Mouse (Mus musculus): ENCODE measurements around the gene Grifin.

Grifin gene

DNA sequence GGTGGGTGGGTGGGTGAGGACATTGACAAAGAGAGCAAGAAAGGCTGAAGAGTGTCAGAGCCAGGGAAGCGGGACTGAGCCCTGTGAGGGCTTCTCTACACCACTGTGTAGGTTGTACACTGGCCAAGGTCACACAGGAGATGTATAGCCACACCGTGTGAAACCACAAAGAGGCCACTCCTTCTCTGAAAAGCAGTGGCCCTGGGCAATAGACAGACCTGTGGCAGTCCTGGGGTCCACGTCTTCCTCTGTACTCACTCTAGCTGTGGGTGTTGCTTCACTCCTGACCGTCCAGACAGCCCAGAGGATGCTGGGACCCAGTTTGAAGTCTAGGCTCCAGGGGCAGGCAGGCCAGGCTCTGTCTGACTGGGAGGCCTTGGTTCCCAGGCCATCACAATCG lies 30.0 kb upstream of the Grifin start:
- CTCF ChIA-PET: no interaction called here

GRCm38 (mm10) chr5:140589082-140589774 lies 24.4 kb upstream of the Grifin start:
- CTCF ChIA-PET: no interaction called here

DNA sequence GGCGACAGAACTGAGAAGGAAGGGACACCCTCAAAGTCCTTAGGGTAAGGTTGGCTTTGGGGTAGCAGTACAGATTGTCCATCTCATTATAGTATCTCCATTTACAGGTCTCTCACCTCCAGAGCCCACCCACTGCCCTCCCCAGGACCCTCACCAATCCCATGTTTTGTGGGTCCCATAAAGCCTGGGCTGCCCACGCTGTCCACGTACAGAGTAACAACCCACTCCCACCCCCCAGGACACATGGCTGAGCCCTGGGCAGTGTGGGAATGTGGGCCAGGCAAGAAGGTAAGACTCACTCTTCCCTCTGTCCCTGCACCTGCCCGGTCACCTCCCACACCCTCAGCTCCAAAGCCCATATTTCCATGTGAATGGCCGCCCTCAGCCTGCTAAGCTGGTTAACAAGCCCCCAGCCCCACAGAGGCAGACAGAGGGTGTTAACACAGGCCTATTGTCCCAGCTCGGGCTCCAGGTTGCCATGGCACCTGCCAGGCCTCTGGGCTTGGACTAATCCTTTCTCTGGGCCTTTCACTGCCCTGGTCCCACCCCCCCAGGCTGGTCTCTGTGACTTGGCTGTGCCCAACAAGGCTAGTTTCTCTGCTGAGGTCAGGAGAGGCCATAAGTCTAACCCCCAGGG lies 19.0 kb upstream of the Grifin start:
- CTCF ChIA-PET: no interaction called here

- CTCF ChIA-PET: no interaction called here
Observed at GRCm38 (mm10) chr5:140582995-140583731, 18.3 kb upstream of the Grifin start.

DNA sequence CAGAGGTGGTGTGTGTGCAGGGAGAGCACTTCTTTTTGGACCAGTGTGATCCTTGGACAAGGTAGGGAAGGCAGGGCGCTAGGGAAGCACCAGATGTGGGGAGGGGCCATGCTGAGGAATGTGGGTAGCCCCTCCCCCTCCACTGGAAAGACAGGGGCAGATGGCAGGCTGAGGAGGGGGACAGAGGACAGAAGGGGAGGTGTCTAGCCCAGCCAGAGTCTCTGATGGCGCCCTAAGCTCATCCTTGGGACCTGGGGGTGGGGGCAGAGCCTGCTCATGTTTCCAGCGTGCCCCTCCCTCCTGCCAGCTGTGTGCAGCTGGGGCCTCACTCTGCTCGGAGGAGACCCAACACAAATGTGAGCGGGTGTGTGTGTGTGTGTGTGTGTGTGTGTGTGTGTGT lies 16.7 kb upstream of the Grifin start:
- CTCF ChIA-PET: interaction anchor here (0.7 kb wide), 1 partner anchor 11 kb away, joined by 12 read pairs; no protein-coding TSS in a partner anchor

DNA sequence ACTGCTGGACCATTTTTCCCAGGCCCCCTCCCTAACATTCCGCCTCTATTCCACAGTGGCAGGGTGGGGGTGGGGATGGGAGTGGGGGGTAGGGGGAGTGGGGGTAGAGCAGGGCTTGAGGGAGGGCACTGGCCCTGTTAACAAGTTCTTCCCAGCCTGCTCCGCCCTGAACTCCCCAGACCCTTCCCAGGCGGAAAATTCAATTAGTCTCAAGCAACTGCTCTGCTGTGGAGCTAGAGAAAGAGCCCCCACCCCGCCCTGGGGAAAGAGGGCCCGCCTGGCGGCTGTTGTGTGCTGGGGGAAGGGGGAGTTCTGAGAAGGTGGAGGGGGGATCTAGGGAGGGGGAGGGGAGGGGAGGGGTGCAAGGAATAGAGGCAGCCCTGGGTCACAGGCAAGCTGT lies 14.9 kb upstream of the Grifin start:
- CTCF ChIA-PET: interaction anchor here (0.6 to 0.7 kb wide), 2 partner anchors 11 to 195 kb away, joined by 3 to 6 read pairs; no protein-coding TSS in a partner anchor

- CTCF ChIA-PET: interaction anchor here (0.6 to 0.7 kb wide), 2 partner anchors 10 to 194 kb away, joined by 3 to 6 read pairs; no protein-coding TSS in a partner anchor
Observed at GRCm38 (mm10) chr5:140579221-140579620, 14.3 kb upstream of the Grifin start.

- CTCF ChIA-PET: interaction anchor here (1.0 kb wide), 1 partner anchor 9 kb away, joined by 4 read pairs; no protein-coding TSS in a partner anchor
Observed at GRCm38 (mm10) chr5:140575381-140575866, 10.6 kb upstream of the Grifin start.

GRCm38 (mm10) chr5:140572611-140573010 lies 7.7 kb upstream of the Grifin start:
- CTCF ChIA-PET: no interaction called here

DNA sequence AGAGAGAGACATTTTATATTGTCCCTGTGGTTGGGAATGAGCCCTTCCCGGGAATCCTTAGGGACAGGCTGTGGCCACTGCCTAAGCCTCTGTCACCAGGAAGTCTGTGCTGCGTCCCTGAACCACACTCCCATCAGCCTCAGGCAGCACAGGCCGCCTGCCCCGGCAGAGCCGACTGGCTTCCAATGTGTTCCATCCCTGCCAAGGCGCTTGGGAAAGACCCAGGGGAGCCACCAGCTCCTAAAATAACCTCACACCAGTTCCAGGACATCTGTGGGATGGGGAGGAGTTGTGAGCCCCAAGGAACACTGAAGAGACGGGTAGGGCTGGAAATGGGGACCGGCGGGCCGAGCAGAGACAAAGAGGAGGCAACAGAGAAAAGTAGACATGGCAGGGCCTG lies 6.8 kb upstream of the Grifin start:
- CTCF ChIA-PET: no interaction called here

GRCm38 (mm10) chr5:140571201-140571600 lies 6.3 kb upstream of the Grifin start:
- CTCF ChIA-PET: no interaction called here

GRCm38 (mm10) chr5:140570223-140570870 lies 5.5 kb upstream of the Grifin start:
- CTCF ChIA-PET: interaction anchor here (0.6 to 0.7 kb wide), 2 partner anchors 11 to 25 kb away, joined by 4 to 12 read pairs; no protein-coding TSS in a partner anchor

DNA sequence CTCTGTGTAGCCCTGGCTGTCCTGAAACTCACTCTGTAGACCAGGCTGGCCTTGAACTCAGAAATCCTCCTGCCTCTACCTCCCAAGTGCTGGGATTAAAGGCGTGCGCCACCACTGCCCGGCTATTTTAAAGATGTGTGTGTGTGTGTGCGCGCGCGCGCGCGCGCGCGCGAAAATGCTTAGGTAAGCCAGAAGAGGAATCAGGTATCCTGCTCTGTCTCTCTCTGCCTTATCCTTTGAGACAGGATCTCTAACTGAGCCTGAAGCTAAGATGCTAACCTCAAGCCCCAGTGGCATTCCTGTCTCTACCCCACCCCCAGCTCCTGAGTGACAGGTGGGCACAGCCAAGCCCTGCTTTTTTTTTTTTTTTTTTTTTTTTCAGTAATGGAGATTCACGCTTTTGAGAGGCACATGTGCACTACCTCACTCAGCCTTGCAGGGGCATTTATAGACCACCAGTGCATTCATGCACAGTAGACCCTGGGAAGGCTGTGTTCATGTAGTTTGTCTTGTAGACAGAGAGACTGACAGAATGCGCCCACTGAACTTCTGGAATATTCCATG lies 4.2 kb upstream of the Grifin start:
- CTCF ChIA-PET: interaction anchor here (1.0 to 1.5 kb wide), 3 partner anchors 10 to 75 kb away, joined by 3 to 6 read pairs (median 4); partner anchors contain the start of gene Lfng

DNA sequence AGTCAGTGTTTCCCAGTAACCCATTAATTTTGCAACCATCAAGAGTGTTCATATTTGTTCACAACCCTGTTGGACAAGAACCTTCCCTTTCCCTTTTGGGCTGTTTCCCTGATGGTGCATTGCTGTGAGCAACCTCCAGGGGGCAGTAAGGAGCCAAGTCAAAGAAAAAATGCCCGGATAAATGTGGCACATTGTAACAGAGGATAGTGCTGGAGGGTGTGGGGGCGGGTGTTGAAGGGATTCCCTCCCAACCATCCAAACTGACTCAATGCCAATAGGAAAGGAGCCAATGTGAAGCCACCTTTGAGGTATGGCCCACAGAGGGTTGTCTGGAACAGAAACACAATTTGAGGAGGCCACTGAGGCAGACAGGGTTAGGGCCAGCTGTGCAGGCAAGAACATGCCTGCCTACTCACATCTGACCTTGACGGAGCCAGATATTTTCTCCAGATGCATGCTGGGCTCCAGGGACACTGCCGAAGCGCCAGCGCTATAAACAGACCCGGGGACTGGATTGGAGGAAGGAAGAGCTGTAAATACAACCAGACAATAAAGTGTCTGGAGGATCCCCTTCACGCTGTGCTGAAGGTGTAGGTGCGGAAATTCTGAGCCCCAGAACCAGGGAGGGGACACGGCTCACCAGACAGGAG lies 3.6 kb upstream of the Grifin start:
- CTCF ChIA-PET: interaction anchor here (1.0 to 1.5 kb wide), 3 partner anchors 11 to 75 kb away, joined by 3 to 6 read pairs (median 4); partner anchors contain the start of gene Lfng

- CTCF ChIA-PET: interaction anchor here (1.0 to 1.5 kb wide), 2 partner anchors 40 to 51 kb away, joined by 3 to 5 read pairs; partner anchors contain the start of gene Lfng
Observed at GRCm38 (mm10) chr5:140567751-140568150, 2.9 kb upstream of the Grifin start.

DNA sequence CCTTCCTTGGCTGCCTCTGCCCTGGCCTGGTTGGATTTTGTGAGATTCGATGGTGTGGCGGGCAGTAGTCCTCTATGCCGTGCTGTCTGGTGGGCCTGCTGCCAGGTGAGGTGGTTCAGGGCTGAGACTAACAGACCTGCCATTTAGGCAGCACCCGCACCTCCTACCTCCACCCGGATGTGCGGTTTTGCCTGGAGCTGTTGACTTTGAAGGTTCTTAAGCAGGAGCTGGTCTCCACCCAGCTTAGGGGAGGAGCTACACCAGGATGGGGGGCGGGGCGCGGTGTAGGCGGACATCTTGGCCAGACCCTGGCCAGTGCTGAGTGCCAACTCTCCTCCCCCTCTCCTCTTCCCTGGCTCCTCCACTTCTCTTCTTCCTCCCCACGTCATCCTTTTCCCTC lies 2.5 kb upstream of the Grifin start:
- CTCF ChIA-PET: interaction anchor here (0.6 to 1.0 kb wide), 5 partner anchors 8 to 190 kb away, joined by 4 to 6 read pairs (median 5); no protein-coding TSS in a partner anchor

DNA sequence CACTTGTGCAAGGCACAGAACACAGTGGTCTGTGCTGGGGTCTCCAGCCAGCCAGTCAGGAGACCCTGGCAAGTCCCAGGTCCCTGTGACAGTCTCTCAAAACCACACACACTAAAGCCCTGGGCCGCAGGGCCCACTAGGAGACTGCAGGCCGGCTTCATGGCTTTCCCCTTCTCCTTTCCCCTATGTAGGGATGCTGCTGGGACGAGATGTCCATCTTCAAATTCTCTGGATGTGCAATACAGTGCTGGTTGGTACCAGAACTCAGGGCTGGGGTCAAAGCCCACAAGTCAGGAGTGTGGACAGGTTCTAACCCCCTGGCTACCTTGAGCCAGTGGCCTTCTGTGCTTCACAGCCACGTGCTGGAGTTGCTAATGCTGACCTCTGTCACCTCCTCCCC lies 1.4 kb upstream of the Grifin start:
- CTCF ChIA-PET: interaction anchor here (0.9 to 1.0 kb wide), 2 partner anchors 9 to 96 kb away, joined by 4 to 6 read pairs; no protein-coding TSS in a partner anchor

GRCm38 (mm10) chr5:140565856-140566255 lies 985 bp upstream of the Grifin start:
- CTCF ChIA-PET: interaction anchor here (1.0 kb wide), 1 partner anchor 53 kb away, joined by 3 read pairs; no protein-coding TSS in a partner anchor

GRCm38 (mm10) chr5:140565451-140565850 lies 580 bp upstream of the Grifin start:
- CTCF ChIA-PET: interaction anchor here (1.0 kb wide), 1 partner anchor 54 kb away, joined by 3 read pairs; no protein-coding TSS in a partner anchor

GRCm38 (mm10) chr5:140562601-140563000 lies 2.3 kb downstream of the Grifin start:
- CTCF ChIA-PET: interaction anchor here (0.6 kb wide), 1 partner anchor 49 kb away, joined by 3 read pairs; no protein-coding TSS in a partner anchor

All from spleen, embryonic (tissue).